Mouse (Mus musculus): ENCODE measurements around the gene Nfatc4. TPM values are rescaled to one million over a fixed set of nuclear protein-coding genes. Genes with fewer than 3 reads are reported as not detected.
A peak's percentile ranks its signal among the peaks of the same experiment; 100 is the strongest.

Nfatc4 gene
- polyA plus RNA-seq (2016; fragmentation: Nextera tagmentation; extraction: Ambion mirVana) = 15.4 and 35.8 TPM in 2 replicates

DNA sequence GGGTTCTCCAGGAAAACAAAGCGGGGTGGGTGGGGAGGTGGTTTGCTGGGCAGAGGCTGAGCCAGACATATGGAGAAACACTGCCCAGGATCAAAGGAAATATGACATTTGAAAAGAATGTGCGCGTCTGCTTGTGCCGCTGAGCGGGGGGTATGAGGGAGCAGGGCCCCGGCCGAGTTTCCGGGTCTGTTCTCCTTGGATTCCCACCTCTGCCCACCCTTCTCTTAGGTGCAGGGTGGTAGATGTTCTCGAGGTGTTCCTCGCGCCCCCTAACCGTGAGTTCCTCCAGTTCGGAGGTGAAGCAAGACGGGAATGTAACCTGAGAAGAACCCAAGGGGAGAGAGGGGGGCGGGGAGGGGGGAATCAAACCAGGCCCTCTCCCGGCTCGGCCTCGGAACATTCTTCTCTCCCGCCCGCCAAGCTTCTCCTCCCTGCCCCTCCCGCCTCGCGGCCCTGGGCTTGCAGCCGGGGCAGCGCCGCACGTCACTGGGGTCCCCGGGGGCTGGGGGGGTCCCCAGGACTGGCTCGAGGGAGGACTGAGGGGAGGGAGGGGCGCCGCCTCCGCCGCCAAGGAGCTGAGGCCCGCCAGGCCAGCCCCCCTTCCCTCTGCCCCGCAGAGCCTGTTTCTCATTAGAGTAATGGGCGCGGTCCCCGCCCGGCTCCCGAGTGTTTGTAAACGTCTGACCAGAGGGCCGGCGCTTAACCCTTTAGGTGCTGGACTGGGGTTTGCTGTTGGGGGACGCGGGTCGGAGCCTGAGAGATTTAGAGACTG is at the start of gene Nfatc4:
TSS of gene Nfatc4 (plus strand) at position 154 of the 772 bp plus-strand sequence.
- H3K36me3 ChIP-seq = 0 out of 2 replicates have a peak, but pooled peaks cover 2% of the 10 kb centered on the region
- H3K9me3 ChIP-seq = no peaks in the 10 kb centered on the region
- WGBS = under 1% methylated on average over 38 of the region's 46 CpGs
- H3K4me3 ChIP-seq = peak within 1 kb of the TSS; percentile 75
- peaks cover 41% of the 10 kb centered on the region for H3K4me1 ChIP-seq
- H3K27me3 ChIP-seq (ENCODE audit: insufficient read depth, poor library complexity, severe bottlenecking) = peaks cover 28% of the 10 kb centered on the region
- peak within 1 kb of the TSS; percentile 94 for H3K27ac ChIP-seq
- peak; percentile 94 for DNase-seq (ENCODE audit: low spot score)

DNA sequence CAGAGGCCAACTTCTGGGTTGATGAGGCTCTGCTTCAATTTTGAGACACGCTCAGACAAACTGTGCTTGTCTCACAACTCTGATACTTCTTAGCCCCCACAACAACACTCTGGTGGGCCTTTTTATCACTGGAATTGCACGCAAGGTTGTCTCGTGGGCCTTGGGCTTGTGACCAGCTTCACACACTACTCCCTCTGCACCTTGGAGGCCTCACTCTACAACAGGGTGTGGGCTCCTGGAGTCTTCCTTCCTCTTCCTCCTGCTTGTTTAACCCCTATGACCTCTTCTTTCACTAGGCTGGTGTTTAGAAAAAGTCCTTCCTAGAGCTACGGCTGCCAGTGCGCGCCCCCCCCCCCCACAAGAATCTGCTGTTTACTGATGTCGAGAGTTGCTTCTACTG is 46.2 kb upstream of the Nfatc4 start:
- 59% methylated on average over 7 of the region's 7 CpGs for WGBS
- no peak overlapping the region for H3K4me3 ChIP-seq
- peaks cover 12% of the 10 kb centered on the region; the same call in 1 of the 2 replicates for H3K36me3 ChIP-seq
- DNase-seq (ENCODE audit: low spot score) = no peak
- peaks cover 40% of the 10 kb centered on the region for H3K27me3 ChIP-seq (ENCODE audit: insufficient read depth, poor library complexity, severe bottlenecking)
- no peaks in the 10 kb centered on the region for H3K9me3 ChIP-seq
- H3K27ac ChIP-seq = peak overlapping the region; percentile 19; the same call in 1 of the 2 replicates
- peaks cover 33% of the 10 kb centered on the region for H3K4me1 ChIP-seq

DNA sequence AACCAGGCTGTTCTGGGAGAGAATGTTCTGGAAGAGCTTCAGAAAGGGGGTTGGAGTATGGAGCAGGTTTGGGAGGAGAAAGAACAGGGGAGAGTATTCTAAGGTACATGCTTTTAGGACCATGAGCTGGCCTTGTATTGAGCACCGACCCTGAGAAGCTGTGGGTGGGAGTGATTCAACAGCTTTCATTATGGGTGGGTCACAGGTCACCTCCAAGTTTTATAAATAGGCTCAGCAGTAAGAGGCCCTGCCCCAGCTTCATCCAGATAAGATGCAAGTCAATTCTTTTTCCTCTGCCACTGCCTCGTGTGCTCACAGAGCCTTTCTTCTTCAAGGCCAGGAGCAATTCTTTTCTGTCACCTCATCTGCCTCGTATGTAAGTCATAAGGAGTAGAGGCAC is 45.8 kb upstream of the Nfatc4 start:
- Histone ChIP-seq H3K9me3 (no peaks in the 10 kb centered on the region), H3K4me1 (peaks cover 36% of the 10 kb centered on the region), H3K36me3 (peaks cover 8% of the 10 kb centered on the region; the same call in 1 of the 2 replicates), H3K27ac (peak overlapping the region; percentile 49), H3K27me3 (ENCODE audit: insufficient read depth, poor library complexity, severe bottlenecking) (peaks cover 41% of the 10 kb centered on the region), H3K4me3 (no peak overlapping the region)
- DNase-seq (ENCODE audit: low spot score) = no peak
- 24% methylated on average over 3 of the region's 3 CpGs for WGBS

DNA sequence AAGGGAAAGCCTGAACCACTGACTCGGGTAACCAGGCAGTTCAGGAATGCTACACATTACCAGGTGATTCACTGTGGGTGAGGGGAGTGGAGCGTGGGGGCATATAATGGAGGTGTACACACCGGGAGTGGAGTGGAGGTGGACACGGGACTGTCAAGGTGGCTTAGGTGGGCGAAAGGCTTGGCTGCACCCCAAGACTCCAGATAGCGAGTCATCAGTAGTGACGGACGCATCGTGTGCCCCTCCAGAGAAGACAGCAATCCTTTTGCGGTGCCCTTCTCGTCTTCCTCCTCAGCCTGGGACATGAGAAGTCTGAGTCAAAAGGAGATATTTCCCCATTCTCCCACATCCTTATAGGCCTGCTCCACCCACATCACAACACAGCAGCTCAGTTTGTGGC is 45.1 kb upstream of the Nfatc4 start:
- no peak overlapping the region for H3K4me3 ChIP-seq
- WGBS = 79% methylated on average over 11 of the region's 11 CpGs
- H3K27ac ChIP-seq = peak overlapping the region; percentile 49
- H3K4me1 ChIP-seq = peaks cover 36% of the 10 kb centered on the region
- DNase-seq (ENCODE audit: low spot score) = no peak
- no peaks in the 10 kb centered on the region for H3K9me3 ChIP-seq
- peaks cover 8% of the 10 kb centered on the region; the same call in 1 of the 2 replicates for H3K36me3 ChIP-seq
- H3K27me3 ChIP-seq (ENCODE audit: insufficient read depth, poor library complexity, severe bottlenecking) = peaks cover 45% of the 10 kb centered on the region

DNA sequence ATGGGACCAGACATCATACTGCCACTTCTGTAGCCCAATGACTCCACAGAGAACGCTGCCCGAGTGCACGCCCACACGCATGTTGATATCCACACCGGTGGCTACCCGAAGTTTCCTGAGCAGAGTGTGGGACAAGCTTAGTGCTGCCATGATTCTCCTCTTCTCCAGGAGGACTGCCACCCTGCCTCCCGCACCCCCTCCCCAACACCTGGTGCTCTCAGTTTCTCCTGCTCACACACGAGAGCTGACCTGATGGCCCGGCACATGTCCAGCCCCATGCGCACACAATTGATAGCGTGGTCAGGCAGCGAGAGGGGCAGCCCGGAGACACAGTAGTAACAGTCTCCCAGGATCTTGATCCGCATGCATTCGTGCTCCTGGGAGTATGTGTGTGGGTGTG is 44.3 kb upstream of the Nfatc4 start:
- H3K9me3 ChIP-seq = no peaks in the 10 kb centered on the region
- DNase-seq (ENCODE audit: low spot score) = no peak
- H3K27me3 ChIP-seq (ENCODE audit: insufficient read depth, poor library complexity, severe bottlenecking) = peaks cover 46% of the 10 kb centered on the region
- no peak overlapping the region for H3K27ac ChIP-seq
- peaks cover 41% of the 10 kb centered on the region for H3K4me1 ChIP-seq
- peaks cover 5% of the 10 kb centered on the region; the same call in 1 of the 2 replicates for H3K36me3 ChIP-seq
- 81% methylated on average over 15 of the region's 15 CpGs for WGBS
- no peak overlapping the region for H3K4me3 ChIP-seq

DNA sequence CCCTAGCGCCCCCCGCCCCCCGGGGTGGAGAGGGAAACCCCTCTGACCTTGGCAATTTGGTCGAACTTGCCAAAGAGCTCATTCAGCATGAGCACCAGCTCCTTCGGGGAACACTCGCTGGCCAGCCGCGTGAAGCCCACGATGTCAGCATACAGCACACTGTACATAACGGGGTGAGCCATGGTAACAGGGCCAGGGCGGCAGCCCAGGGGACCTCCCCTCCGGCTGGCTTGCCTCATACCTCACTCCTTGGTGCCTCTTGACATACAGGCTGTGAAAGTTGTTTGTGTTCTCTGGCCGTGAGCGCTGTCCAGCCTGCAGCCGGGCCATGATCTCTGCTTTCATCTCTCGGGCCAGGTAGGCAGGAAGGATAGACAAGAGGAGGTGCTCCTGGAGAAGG is 43.3 kb upstream of the Nfatc4 start:
- H3K4me1 ChIP-seq = peaks cover 47% of the 10 kb centered on the region
- H3K4me3 ChIP-seq = no peak overlapping the region

DNA sequence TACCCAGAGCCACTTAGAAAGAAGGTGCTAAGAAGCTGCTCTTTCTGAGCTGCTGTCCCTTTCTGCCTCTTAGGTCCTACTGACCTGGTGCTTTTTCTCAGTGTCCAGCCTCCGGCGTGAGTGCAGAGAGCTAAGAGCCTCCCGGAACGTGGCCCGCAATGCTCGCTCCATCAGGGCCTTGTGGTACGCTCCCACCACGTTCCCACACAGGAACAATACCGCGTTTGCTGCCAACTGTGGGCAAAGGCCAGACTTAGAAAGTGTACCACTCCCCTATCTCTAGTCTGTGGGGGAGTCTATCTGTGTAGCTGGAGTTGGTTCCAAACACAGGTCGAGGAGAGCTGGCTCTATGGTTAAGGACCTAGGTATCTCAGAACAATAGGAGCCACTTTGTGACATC is 42.2 kb upstream of the Nfatc4 start:
- no peak overlapping the region for H3K4me3 ChIP-seq
- 82% methylated on average over 11 of the region's 11 CpGs for WGBS
- DNase-seq (ENCODE audit: low spot score) = no peak
- H3K27ac ChIP-seq = no peak overlapping the region
- H3K9me3 ChIP-seq = no peaks in the 10 kb centered on the region
- peaks cover 54% of the 10 kb centered on the region for H3K4me1 ChIP-seq
- H3K27me3 ChIP-seq (ENCODE audit: insufficient read depth, poor library complexity, severe bottlenecking) = peaks cover 55% of the 10 kb centered on the region
- H3K36me3 ChIP-seq = peaks cover 5% of the 10 kb centered on the region; the same call in 1 of the 2 replicates

More for the DNA sequence above, 43.3 kb upstream of the Nfatc4 start:
- DNase-seq (ENCODE audit: low spot score) = no peak
- Histone ChIP-seq H3K9me3 (no peaks in the 10 kb centered on the region), H3K36me3 (peaks cover 5% of the 10 kb centered on the region; the same call in 1 of the 2 replicates), H3K27ac (no peak overlapping the region), H3K27me3 (ENCODE audit: insufficient read depth, poor library complexity, severe bottlenecking) (peaks cover 47% of the 10 kb centered on the region)
- WGBS = 56% methylated on average over 16 of the region's 16 CpGs

DNA sequence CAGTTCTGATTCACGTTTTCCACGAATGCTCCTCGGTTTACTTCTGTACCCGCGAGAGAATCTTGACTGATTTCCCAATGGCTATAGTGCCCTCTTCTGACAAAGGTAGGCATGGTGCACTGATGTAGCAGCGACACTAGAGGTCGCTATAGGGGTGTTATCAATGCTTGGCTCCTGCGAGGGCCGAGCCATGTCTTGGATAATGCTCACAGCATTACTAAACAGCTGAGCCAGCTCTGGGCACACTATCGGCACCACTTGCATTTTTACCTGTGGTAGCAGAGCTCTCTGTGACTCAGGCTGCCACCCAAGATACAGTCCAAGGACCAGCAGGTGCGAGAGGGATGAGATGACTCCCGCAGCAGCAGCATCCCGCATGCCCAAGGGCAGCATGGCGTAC is 41.6 kb upstream of the Nfatc4 start:
- 15% methylated on average over 14 of the region's 14 CpGs for whole genome bisulfite sequencing
- Histone ChIP-seq H3K27me3 (ENCODE audit: insufficient read depth, poor library complexity, severe bottlenecking) (peaks cover 61% of the 10 kb centered on the region), H3K27ac (no peak overlapping the region), H3K9me3 (no peaks in the 10 kb centered on the region), H3K4me3 (peak overlapping the region; percentile 56; the same call in 1 of the 2 replicates), H3K4me1 (peaks cover 54% of the 10 kb centered on the region), H3K36me3 (peaks cover 5% of the 10 kb centered on the region; the same call in 1 of the 2 replicates)
- DNase-seq (ENCODE audit: low spot score) = peak; percentile 87

DNA sequence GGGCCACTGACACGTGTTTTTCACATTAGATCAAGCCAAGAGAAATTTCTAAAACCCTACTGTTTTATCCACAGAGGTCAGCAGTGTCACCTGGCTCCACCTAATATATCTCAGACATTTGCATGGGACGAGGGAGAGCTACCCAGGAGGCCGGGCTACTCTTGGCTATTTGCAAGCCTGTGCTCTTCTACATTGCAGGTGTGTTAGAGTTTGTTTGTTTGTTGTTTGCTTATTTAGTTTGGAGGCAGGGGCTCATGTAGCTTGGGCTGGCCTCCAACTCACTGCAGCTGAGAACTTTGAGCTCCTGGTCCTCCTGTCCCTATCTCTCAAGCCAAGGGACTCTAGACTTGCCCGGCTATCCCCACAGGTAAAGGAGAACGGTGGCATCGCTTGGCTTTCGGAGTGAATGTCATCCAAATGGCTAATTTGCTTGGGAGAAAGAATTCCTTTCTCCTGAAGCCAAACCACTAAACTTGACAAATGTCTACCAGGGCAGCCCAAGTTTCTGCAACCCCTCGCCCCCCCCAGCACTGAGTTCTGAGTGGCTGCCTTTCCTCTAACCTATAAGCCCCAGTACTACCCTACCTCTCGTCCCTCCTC is 40.5 kb upstream of the Nfatc4 start:
- Histone ChIP-seq H3K27me3 (ENCODE audit: insufficient read depth, poor library complexity, severe bottlenecking) (peaks cover 73% of the 10 kb centered on the region), H3K36me3 (peaks cover 10% of the 10 kb centered on the region; the same call in 1 of the 2 replicates), H3K27ac (peak overlapping the region; percentile 69; the same call in 1 of the 2 replicates), H3K4me3 (peak overlapping the region; percentile 56), H3K9me3 (no peaks in the 10 kb centered on the region), H3K4me1 (peaks cover 43% of the 10 kb centered on the region)
- no peak for DNase-seq (ENCODE audit: low spot score)
- WGBS = 39% methylated on average over 9 of the region's 9 CpGs

DNA sequence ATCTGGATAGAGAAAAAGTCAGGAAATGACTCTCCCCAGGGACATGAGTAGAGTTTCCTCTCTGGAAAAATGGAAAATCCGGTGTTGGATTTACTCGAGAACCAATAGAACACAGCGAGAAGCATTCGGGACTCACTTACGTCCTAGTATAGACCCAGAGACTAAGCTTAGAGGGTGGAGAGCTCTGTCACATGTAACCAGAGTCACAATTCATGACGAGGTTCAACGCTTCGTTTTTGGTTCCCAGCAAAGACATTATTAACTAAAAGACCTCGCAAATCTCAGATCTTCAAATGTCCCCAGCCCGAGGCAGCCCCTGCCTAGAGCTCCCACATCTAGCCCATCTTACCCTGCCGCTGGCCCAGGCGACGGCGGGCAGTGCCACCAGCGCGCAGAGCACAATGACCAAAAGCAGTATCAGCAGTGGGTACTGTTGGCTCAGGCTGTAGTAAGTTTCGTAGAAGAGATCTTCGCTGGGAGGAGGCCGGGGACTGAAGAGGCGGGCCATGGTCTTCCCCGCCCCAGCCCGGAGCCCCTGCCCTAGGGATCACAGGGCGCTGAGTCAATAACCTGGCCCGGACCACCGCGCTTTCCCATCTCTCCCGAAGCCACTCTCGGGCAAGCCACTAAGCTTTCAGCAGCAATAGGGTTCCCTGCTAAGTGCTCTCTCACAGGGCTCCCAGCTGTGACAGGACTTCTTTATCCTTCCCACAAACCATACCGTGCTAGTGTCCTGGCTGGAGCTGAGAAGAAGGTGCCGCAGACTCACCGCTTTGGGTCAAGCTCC is 39.6 kb upstream of the Nfatc4 start:
- DNase-seq (ENCODE audit: low spot score) = no peak
- peaks cover 82% of the 10 kb centered on the region for H3K27me3 ChIP-seq (ENCODE audit: insufficient read depth, poor library complexity, severe bottlenecking)
- WGBS = under 1% methylated on average over 31 of the region's 31 CpGs

DNA sequence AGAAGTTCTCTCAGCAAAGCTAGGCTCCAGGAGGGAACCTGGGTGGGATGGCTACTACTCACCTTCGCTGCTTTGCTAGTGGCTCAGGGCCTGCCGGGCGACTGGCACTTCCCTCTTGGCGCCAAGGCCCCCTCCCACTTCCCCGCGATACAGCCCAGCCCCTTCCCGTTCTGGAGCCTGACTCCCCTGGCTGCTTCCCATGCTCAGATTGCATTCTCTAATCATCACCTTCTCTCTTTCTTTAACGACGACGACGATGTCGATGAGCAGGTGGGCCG is 39.0 kb upstream of the Nfatc4 start, which contains the start of gene Adcy4:
TSS of gene Adcy4 (minus strand) at position 138 of the 278 bp plus-strand sequence.
- Histone ChIP-seq H3K36me3 (peaks cover 6% of the 10 kb centered on the region; the same call in 1 of the 2 replicates), H3K9me3 (no peaks in the 10 kb centered on the region), H3K4me3 (peak within 1 kb of the TSS; percentile 56), H3K27ac (peak within 1 kb of the TSS; percentile 77), H3K27me3 (ENCODE audit: insufficient read depth, poor library complexity, severe bottlenecking) (peaks cover 82% of the 10 kb centered on the region), H3K4me1 (peaks cover 46% of the 10 kb centered on the region)
- WGBS = 2% methylated on average over 13 of the region's 13 CpGs
- DNase-seq (ENCODE audit: low spot score) = no peak

More for the DNA sequence above, 39.6 kb upstream of the Nfatc4 start:
- peaks cover 45% of the 10 kb centered on the region for H3K4me1 ChIP-seq
- peak overlapping the region; percentile 56 for H3K4me3 ChIP-seq
- peak overlapping the region; percentile 77 for H3K27ac ChIP-seq
- no peaks in the 10 kb centered on the region for H3K9me3 ChIP-seq
- peaks cover 10% of the 10 kb centered on the region; the same call in 1 of the 2 replicates for H3K36me3 ChIP-seq

DNA sequence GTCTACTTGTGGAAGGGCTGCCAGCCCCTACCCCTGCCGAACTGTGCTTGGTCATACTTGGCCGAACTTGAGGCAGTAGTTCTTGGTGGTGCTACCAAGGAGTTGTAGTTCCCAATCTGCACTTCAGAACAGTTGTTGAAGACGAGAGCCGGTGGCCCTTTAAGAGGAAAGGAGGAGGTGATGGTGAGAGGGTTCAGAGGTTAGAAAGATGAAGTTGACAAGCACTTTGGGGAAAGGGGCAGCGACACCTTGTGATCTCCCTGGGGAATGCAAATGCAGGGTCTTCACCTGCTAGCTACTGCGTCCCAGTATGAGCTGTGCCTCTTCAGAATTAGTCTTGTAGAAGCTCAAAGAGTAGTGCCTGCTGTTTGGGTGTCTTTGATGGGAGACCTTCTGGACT is 37.7 kb upstream of the Nfatc4 start:
- 20% methylated on average over 6 of the region's 6 CpGs for WGBS
- H3K4me1 ChIP-seq = peaks cover 44% of the 10 kb centered on the region
- no peak overlapping the region for H3K27ac ChIP-seq
- H3K27me3 ChIP-seq (ENCODE audit: insufficient read depth, poor library complexity, severe bottlenecking) = peaks cover 95% of the 10 kb centered on the region
- no peak for DNase-seq (ENCODE audit: low spot score)
- peaks cover 5% of the 10 kb centered on the region; the same call in 1 of the 2 replicates for H3K36me3 ChIP-seq
- no peak overlapping the region for H3K4me3 ChIP-seq
- H3K9me3 ChIP-seq = no peaks in the 10 kb centered on the region

Measured in heart, embryonic 10.5 days (tissue).